Mouse (Mus musculus): ENCODE data around the gene Wdcp. TPM values are rescaled to one million over a fixed set of nuclear protein-coding genes. Genes with fewer than 3 reads are reported as not detected.

Wdcp gene
- polyA plus RNA-seq, 1 experiment from 2014 or later: 14.5 TPM

- Histone ChIP-seq H3K4me1 (peaks cover 23% of the 10 kb centered on the region), H3K36me3 (no peaks in the 10 kb centered on the region), H3K27ac (replicated peaks) (no peak within 1 kb of the TSS), H3K4me3 (peak within 1 kb of the TSS; percentile 74), H3K4me2 (replicated peaks) (peak within 1 kb of the TSS; percentile 72), H3K27me3 (peaks cover 6% of the 10 kb centered on the region; the same call in 1 of the 2 replicates), H3K9ac (replicated peaks) (peak within 1 kb of the TSS; percentile 70), H3K9me3 (no peaks in the 10 kb centered on the region)
- ATAC-seq (replicated peaks): peak; percentile 46
- WGBS: under 1% methylated on average over 37 of the region's 37 CpGs
These were observed 1.7 kb upstream of the Wdcp start, which contains the start of gene Fkbp1b for GRCm38 (mm10) chr12:4841392-4841887. Gene Fkbp1b (minus strand): TSS chr12:4841591.

GRCm38 (mm10) chr12:4842456-4842855, 647 bp upstream of the Wdcp start:
- Histone ChIP-seq H3K9me3 (no peaks in the 10 kb centered on the region), H3K36me3 (no peaks in the 10 kb centered on the region), H3K4me1 (peaks cover 23% of the 10 kb centered on the region), H3K4me3 (peak overlapping the region; percentile 61; the same call in 1 of the 2 replicates), H3K9ac (replicated peaks) (no peak overlapping the region), H3K4me2 (replicated peaks) (no peak overlapping the region), H3K27me3 (peaks cover 6% of the 10 kb centered on the region; the same call in 1 of the 2 replicates), H3K27ac (replicated peaks) (no peak overlapping the region)
- WGBS: 93% methylated on average over 8 of the region's 8 CpGs
- no peak; the same call in 1 of the 2 replicates for ATAC-seq (replicated peaks)

GRCm38 (mm10) chr12:4843741-4844140, 638 bp downstream of the Wdcp start:
- 0 out of 2 replicates have a peak overlapping the region, but pooled peaks have one; percentile 25 for H3K27ac ChIP-seq (replicated peaks)
- peak; percentile 43 for ATAC-seq (replicated peaks)
- under 1% methylated on average over 12 of the region's 12 CpGs for WGBS

GRCm38 (mm10) chr12:4856160-4856559, 13.1 kb downstream of the Wdcp start:
- H3K4me3 ChIP-seq: no peak overlapping the region
- H3K36me3 ChIP-seq: peaks cover 5% of the 10 kb centered on the region; the same call in 1 of the 2 replicates
- no peak overlapping the region for H3K27ac ChIP-seq (replicated peaks)
- no peak for ATAC-seq (replicated peaks)
- no peaks in the 10 kb centered on the region for H3K27me3 ChIP-seq
- no peaks in the 10 kb centered on the region for H3K4me1 ChIP-seq
- 96% methylated on average over 5 of the region's 5 CpGs for WGBS
- no peak overlapping the region for H3K9ac ChIP-seq (replicated peaks)
- H3K9me3 ChIP-seq: no peaks in the 10 kb centered on the region
- no peak overlapping the region for H3K4me2 ChIP-seq (replicated peaks)

More at GRCm38 (mm10) chr12:4843741-4844140, 638 bp downstream of the Wdcp start:
- Histone ChIP-seq H3K4me2 (replicated peaks) (peak overlapping the region; percentile 60), H3K27me3 (peaks cover 6% of the 10 kb centered on the region; the same call in 1 of the 2 replicates), H3K4me3 (peak overlapping the region; percentile 61), H3K36me3 (no peaks in the 10 kb centered on the region), H3K9ac (replicated peaks) (peak overlapping the region; percentile 43), H3K9me3 (no peaks in the 10 kb centered on the region), H3K4me1 (peaks cover 23% of the 10 kb centered on the region)

DNA sequence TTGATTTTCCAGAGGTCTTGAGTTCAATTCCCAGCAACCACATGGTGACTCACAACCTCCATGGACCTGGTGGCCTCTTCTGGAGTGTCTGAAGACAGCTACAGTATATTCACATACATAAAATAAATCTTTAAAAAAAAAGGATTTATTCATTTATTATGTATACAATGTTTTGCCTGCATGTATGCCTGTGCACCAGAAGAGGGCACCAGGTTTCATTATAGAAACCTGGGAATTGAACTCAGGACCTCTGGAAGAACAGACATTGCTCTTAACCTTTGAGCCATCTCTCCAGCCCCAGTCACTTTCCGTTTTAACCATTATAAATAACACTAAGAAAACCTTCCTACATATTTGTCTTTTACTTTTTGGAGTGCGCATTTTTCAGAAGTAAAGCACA, 13.7 kb downstream of the Wdcp start:
- no peaks in the 10 kb centered on the region for H3K9me3 ChIP-seq
- 94% methylated on average over 2 of the region's 2 CpGs for WGBS
- H3K27me3 ChIP-seq: no peaks in the 10 kb centered on the region
- H3K9ac ChIP-seq (replicated peaks): no peak overlapping the region
- no peaks in the 10 kb centered on the region for H3K4me1 ChIP-seq
- peaks cover 4% of the 10 kb centered on the region; the same call in 1 of the 2 replicates for H3K36me3 ChIP-seq
- H3K27ac ChIP-seq (replicated peaks): no peak overlapping the region
- ATAC-seq (replicated peaks): no peak
- no peak overlapping the region for H3K4me3 ChIP-seq
- H3K4me2 ChIP-seq (replicated peaks): no peak overlapping the region

DNA sequence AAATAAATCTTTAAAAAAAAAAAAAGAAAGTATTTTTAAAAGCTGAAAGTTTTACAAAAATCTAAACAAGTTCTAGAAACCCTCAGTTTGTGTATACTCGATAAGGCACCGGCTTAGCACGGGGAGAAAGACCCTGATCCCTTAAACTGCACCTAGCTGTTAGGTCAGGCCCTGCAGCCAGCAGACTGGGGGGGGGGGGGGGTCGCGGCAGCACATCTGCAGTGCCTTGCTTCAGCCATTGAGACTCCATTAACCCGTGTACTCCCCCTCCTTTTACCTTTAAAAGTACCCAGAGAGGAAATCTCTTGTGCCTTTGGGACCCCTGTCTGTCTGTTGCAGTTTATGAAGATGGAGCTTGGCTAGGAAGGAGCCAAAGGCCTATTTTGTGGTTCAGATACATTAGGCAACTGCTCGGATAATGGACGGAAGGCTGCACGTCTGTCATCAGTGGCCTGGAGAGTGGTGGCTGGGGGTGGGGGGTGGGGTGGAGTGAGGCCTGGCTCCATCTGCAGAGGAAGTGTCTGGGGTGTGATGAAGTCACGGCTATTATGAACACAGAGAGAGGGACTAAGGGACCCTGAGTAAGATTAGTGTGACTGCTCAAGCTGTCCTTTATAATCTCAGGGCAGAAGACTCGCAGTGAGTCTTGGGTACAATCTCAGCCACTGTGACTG, 16.3 kb downstream of the Wdcp start:
- Histone ChIP-seq H3K4me2 (replicated peaks) (no peak overlapping the region), H3K27me3 (no peaks in the 10 kb centered on the region), H3K36me3 (peaks cover 4% of the 10 kb centered on the region; the same call in 1 of the 2 replicates), H3K9ac (replicated peaks) (no peak overlapping the region), H3K9me3 (no peaks in the 10 kb centered on the region), H3K27ac (replicated peaks) (no peak overlapping the region), H3K4me3 (no peak overlapping the region), H3K4me1 (no peaks in the 10 kb centered on the region)
- no peak for ATAC-seq (replicated peaks)
- 71% methylated on average over 11 of the region's 11 CpGs for WGBS

GRCm38 (mm10) chr12:4862672-4863071, 19.6 kb downstream of the Wdcp start:
- no peak overlapping the region for H3K4me3 ChIP-seq
- no peak overlapping the region for H3K4me2 ChIP-seq (replicated peaks)
- H3K9me3 ChIP-seq: no peaks in the 10 kb centered on the region
- no peak for ATAC-seq (replicated peaks)
- no peak overlapping the region for H3K27ac ChIP-seq (replicated peaks)
- H3K4me1 ChIP-seq: no peaks in the 10 kb centered on the region
- H3K27me3 ChIP-seq: no peaks in the 10 kb centered on the region
- H3K36me3 ChIP-seq: no peaks in the 10 kb centered on the region
- H3K9ac ChIP-seq (replicated peaks): no peak overlapping the region
- WGBS: 89% methylated on average over 4 of the region's 4 CpGs

GRCm38 (mm10) chr12:4863654-4864337, 20.7 kb downstream of the Wdcp start:
- WGBS: 71% methylated on average over 4 of the region's 4 CpGs
- Histone ChIP-seq H3K9me3 (no peaks in the 10 kb centered on the region), H3K36me3 (no peaks in the 10 kb centered on the region), H3K27me3 (no peaks in the 10 kb centered on the region), H3K4me1 (no peaks in the 10 kb centered on the region), H3K4me2 (replicated peaks) (no peak overlapping the region), H3K4me3 (no peak overlapping the region), H3K27ac (replicated peaks) (no peak overlapping the region), H3K9ac (replicated peaks) (no peak overlapping the region)
- ATAC-seq (replicated peaks): no peak

- no peak overlapping the region for H3K4me2 ChIP-seq (replicated peaks)
- no peaks in the 10 kb centered on the region for H3K27me3 ChIP-seq
- WGBS: 75% methylated on average over 4 of the region's 4 CpGs
- H3K9ac ChIP-seq (replicated peaks): no peak overlapping the region
- no peak overlapping the region for H3K4me3 ChIP-seq
- ATAC-seq (replicated peaks): no peak
- no peaks in the 10 kb centered on the region for H3K4me1 ChIP-seq
- no peak overlapping the region for H3K27ac ChIP-seq (replicated peaks)
- no peaks in the 10 kb centered on the region for H3K36me3 ChIP-seq
- no peaks in the 10 kb centered on the region for H3K9me3 ChIP-seq
These were observed 21.2 kb downstream of the Wdcp start for GRCm38 (mm10) chr12:4864338-4864690.

- peaks cover 3% of the 10 kb centered on the region for H3K4me1 ChIP-seq
- no peaks in the 10 kb centered on the region for H3K9me3 ChIP-seq
- no peak overlapping the region for H3K4me3 ChIP-seq
- WGBS: 82% methylated on average over 8 of the region's 8 CpGs
- ATAC-seq (replicated peaks): no peak
- H3K27ac ChIP-seq (replicated peaks): no peak overlapping the region
- no peaks in the 10 kb centered on the region for H3K36me3 ChIP-seq
- H3K9ac ChIP-seq (replicated peaks): no peak overlapping the region
- no peaks in the 10 kb centered on the region for H3K27me3 ChIP-seq
- no peak overlapping the region for H3K4me2 ChIP-seq (replicated peaks)
These were observed 25.8 kb downstream of the Wdcp start for GRCm38 (mm10) chr12:4868924-4869323.

DNA sequence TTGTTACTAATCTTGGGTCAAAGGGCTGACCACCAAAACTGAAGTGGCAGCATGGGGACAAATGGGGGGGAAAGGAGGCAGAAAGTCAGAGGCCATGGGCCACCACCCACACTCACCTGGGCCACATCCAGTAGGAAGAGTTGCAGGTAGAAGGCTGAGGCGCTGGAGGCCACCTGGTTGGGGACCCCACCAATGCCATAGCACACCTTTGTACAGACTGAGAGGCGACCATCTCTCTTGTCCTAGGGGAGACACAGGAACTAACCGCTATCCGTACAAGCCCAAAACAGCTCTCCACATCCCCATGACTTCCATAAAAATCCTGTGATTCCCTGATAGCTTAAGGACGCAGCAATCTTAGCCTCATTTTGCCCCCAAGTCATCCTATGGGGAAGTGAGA, 28.2 kb downstream of the Wdcp start:
- 92% methylated on average over 5 of the region's 5 CpGs for WGBS
- Histone ChIP-seq H3K36me3 (no peaks in the 10 kb centered on the region), H3K9me3 (no peaks in the 10 kb centered on the region), H3K9ac (replicated peaks) (no peak overlapping the region), H3K4me3 (no peak overlapping the region), H3K4me1 (peaks cover 11% of the 10 kb centered on the region), H3K27ac (replicated peaks) (no peak overlapping the region), H3K4me2 (replicated peaks) (no peak overlapping the region), H3K27me3 (no peaks in the 10 kb centered on the region)
- ATAC-seq (replicated peaks): no peak

- H3K4me2 ChIP-seq (replicated peaks): no peak overlapping the region
- ATAC-seq (replicated peaks): no peak
- H3K36me3 ChIP-seq: no peaks in the 10 kb centered on the region
- H3K4me3 ChIP-seq: no peak overlapping the region
- peaks cover 11% of the 10 kb centered on the region for H3K4me1 ChIP-seq
- WGBS: 60% methylated on average over 4 of the region's 4 CpGs
- no peak overlapping the region for H3K27ac ChIP-seq (replicated peaks)
- H3K9ac ChIP-seq (replicated peaks): no peak overlapping the region
- H3K9me3 ChIP-seq: no peaks in the 10 kb centered on the region
- H3K27me3 ChIP-seq: no peaks in the 10 kb centered on the region
These were observed 29.2 kb downstream of the Wdcp start for GRCm38 (mm10) chr12:4872273-4872672.

Data from forebrain, embryonic 15.5 days (tissue).